Mouse (Mus musculus) heart, embryonic 16.5 days (tissue): ENCODE measurements around the gene Dph2. TPM values are rescaled to one million over a fixed set of nuclear protein-coding genes. Genes with fewer than 3 reads are reported as not detected.
A peak's percentile ranks its signal among the peaks of the same experiment; 100 is the strongest.

Source experiments
- ATAC-seq: fragments of 200-750 bp; cut with Nextera tagmentation; replicated peaks from 2 replicates; pipeline ENCODE4 v1.8.0; 2017; ENCODE audit warnings: moderate number of reproducible peaks; ENCODE audit not compliant: insufficient read depth, low FRiP score; ENCODE audit errors: extremely low read depth
- H3K27ac ChIP-seq: fragments of 300-500 bp; sonication (generic); 2 replicates; pipeline ENCODE4 v1.5.1; 2014; ENCODE audit warnings: mild to moderate bottlenecking, low read length, control low read depth, moderate library complexity
- H3K27me3 ChIP-seq: fragments of 300-500 bp; sonication (generic); 2 replicates; pipeline ENCODE4 v1.6.1; 2014; ENCODE audit warnings: low read length, mixed read lengths; ENCODE audit not compliant: control insufficient read depth, insufficient read depth
- H3K36me3 ChIP-seq: fragments of 300-500 bp; sonication (generic); 2 replicates; pipeline ENCODE4 v1.6.1; 2014; ENCODE audit not compliant: control insufficient read depth, insufficient read depth
- H3K4me1 ChIP-seq: fragments of 300-500 bp; sonication (generic); 2 replicates; pipeline ENCODE4 v1.6.1; 2014; ENCODE audit warnings: low read length, mixed read lengths; ENCODE audit not compliant: control insufficient read depth, insufficient read depth
- H3K4me2 ChIP-seq: fragments of 300-500 bp; sonication (generic); 2 replicates; pipeline ENCODE4 v1.6.1; 2014; ENCODE audit warnings: low read depth, mild to moderate bottlenecking, control low read depth, low read length
- H3K4me3 ChIP-seq: fragments of 300-500 bp; sonication (generic); 2 replicates; pipeline ENCODE4 v1.5.1; 2014; ENCODE audit warnings: mild to moderate bottlenecking, control low read depth, low read length
- H3K9ac ChIP-seq: fragments of 300-500 bp; sonication (generic); 2 replicates; pipeline ENCODE4 v1.6.1; 2014; ENCODE audit warnings: low read length, control low read depth
- H3K9me3 ChIP-seq: fragments of 300-500 bp; sonication (generic); replicated peaks from 2 replicates; pipeline ENCODE4 v1.6.1; 2016; ENCODE audit warnings: low read length; ENCODE audit not compliant: control insufficient read depth
- WGBS: fragments of 180-500 bp; shearing (Covaris S2); extraction: QIAGEN DNeasy Blood & Tissue Kit; methylation state at CpG from one replicate; pipeline ENCODE4 v1.1.7; 2014; 5-methylcytosine and 5-hydroxymethylcytosine counted together
- polyA plus RNA-seq: library from polyadenylated mRNA; unstranded; fragments of >200 nt; fragmentation: Nextera tagmentation; extraction: Ambion mirVana; gene quantifications from 2 replicates; pipeline ENCODE4 v1.2.1, GENCODE M21; 2015

Dph2 gene
- polyA plus RNA-seq, 1 experiment from 2014 or later = 12.5 TPM

DNA sequence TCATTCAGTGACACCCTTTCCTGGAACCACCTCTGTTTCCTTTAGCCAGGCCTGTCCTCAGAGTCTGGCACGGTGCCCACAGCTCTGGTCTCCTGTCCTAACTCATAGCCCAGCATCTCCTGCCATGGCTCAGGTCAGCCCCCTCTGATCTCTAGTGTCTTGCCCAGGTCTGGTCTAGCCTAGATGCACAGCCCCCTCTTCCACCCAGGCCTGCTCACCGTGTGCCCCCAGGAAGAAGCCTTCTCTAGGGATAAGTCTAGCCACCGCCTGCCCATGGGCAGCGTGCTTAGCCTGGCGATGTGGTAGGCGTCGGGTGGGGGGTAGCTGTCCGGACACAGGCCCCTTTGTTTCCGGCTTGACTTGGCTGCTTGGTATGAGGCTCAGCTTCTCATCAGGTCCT, 36.7 kb downstream of the Dph2 start:
- Histone ChIP-seq H3K27ac (no peak overlapping the region), H3K9me3 (no peaks in the 10 kb centered on the region), H3K4me1 (peaks cover 7% of the 10 kb centered on the region; the same call in 1 of the 2 replicates), H3K4me3 (no peak overlapping the region), H3K9ac (no peak overlapping the region), H3K4me2 (no peak overlapping the region), H3K27me3 (no peaks in the 10 kb centered on the region), H3K36me3 (no peaks in the 10 kb centered on the region)
- no peak for ATAC-seq
- WGBS = 74% methylated on average over 9 of the region's 9 CpGs

- peaks cover 9% of the 10 kb centered on the region; the same call in 1 of the 2 replicates for H3K4me1 ChIP-seq
- no peak overlapping the region for H3K9ac ChIP-seq
- no peak for ATAC-seq
- H3K36me3 ChIP-seq = no peaks in the 10 kb centered on the region
- H3K9me3 ChIP-seq = no peaks in the 10 kb centered on the region
- no peak overlapping the region for H3K27ac ChIP-seq
- no peaks in the 10 kb centered on the region for H3K27me3 ChIP-seq
- H3K4me3 ChIP-seq = no peak overlapping the region
- H3K4me2 ChIP-seq = no peak overlapping the region
- 87% methylated on average over 10 of the region's 10 CpGs for WGBS
These were observed 39.5 kb downstream of the Dph2 start for GRCm38 (mm10) chr4:117852152-117852868.

- no peak overlapping the region for H3K4me3 ChIP-seq
- peak; percentile 33; the same call in 1 of the 2 replicates for ATAC-seq
- no peaks in the 10 kb centered on the region for H3K9me3 ChIP-seq
- WGBS = 66% methylated on average over 7 of the region's 7 CpGs
- H3K4me1 ChIP-seq = peaks cover 9% of the 10 kb centered on the region; the same call in 1 of the 2 replicates
- H3K36me3 ChIP-seq = no peaks in the 10 kb centered on the region
- no peak overlapping the region for H3K4me2 ChIP-seq
- H3K9ac ChIP-seq = no peak overlapping the region
- H3K27me3 ChIP-seq = no peaks in the 10 kb centered on the region
- H3K27ac ChIP-seq = no peak overlapping the region
These were observed 41.0 kb downstream of the Dph2 start for GRCm38 (mm10) chr4:117850871-117851270.

GRCm38 (mm10) chr4:117850176-117850575, 41.7 kb downstream of the Dph2 start:
- Histone ChIP-seq H3K9ac (no peak overlapping the region), H3K4me2 (no peak overlapping the region), H3K36me3 (no peaks in the 10 kb centered on the region), H3K9me3 (no peaks in the 10 kb centered on the region), H3K4me1 (peaks cover 7% of the 10 kb centered on the region; the same call in 1 of the 2 replicates), H3K4me3 (no peak overlapping the region), H3K27ac (no peak overlapping the region), H3K27me3 (no peaks in the 10 kb centered on the region)
- WGBS = 74% methylated on average over 7 of the region's 7 CpGs
- ATAC-seq = no peak

DNA sequence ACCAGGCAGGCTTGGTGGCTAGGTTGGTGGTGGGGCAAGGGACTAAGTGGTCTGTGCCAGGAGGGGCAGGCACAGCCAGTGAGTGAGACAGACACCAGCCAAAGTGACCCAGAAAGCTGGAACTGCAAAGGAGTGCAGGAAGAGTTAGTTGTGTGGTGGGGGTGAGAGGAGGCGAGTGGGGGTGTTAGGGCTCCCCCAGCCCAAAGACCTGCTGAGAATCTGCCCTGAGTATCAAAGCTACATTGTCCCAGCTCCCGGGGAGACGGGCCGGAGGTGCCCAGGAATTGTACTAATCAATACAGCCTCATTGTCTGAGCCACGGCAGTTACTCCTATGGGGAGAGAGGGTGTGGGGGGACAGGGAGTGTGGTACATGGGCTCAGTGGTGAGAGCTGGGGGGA, 42.3 kb downstream of the Dph2 start:
- H3K36me3 ChIP-seq = no peaks in the 10 kb centered on the region
- ATAC-seq = no peak
- peaks cover 5% of the 10 kb centered on the region; the same call in 1 of the 2 replicates for H3K4me1 ChIP-seq
- no peak overlapping the region for H3K27ac ChIP-seq
- H3K4me2 ChIP-seq = no peak overlapping the region
- H3K9ac ChIP-seq = no peak overlapping the region
- WGBS = 79% methylated on average over 5 of the region's 5 CpGs
- no peaks in the 10 kb centered on the region for H3K9me3 ChIP-seq
- no peak overlapping the region for H3K4me3 ChIP-seq
- no peaks in the 10 kb centered on the region for H3K27me3 ChIP-seq

GRCm38 (mm10) chr4:117849063-117849462, 42.8 kb downstream of the Dph2 start:
- Histone ChIP-seq H3K9me3 (no peaks in the 10 kb centered on the region), H3K4me3 (no peak overlapping the region), H3K4me1 (0 out of 2 replicates have a peak, but pooled peaks cover 2% of the 10 kb centered on the region), H3K4me2 (no peak overlapping the region), H3K9ac (no peak overlapping the region), H3K36me3 (no peaks in the 10 kb centered on the region), H3K27me3 (no peaks in the 10 kb centered on the region), H3K27ac (no peak overlapping the region)
- 48% methylated on average over 17 of the region's 17 CpGs for WGBS
- ATAC-seq = no peak

- no peak for ATAC-seq
These were observed 44.8 kb downstream of the Dph2 start for GRCm38 (mm10) chr4:117847011-117847410.

DNA sequence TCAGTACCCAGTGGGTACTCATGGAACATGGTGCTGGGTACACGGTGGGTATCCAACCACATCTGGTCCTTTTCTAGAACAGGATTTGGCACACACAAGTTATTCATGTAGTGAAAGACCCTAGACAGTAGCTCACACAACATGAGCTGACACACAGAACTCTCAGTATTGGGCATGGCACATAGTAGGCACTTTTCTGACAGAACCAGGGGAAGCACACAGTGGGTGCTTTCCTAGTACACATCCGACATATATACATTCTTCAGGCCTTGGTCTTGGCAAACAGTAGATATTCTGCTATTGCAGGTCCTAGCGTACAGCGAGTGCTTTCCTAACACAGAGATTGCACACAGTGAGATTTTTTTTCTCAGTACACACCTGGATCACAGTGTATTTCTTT, 45.6 kb downstream of the Dph2 start:
- no peak overlapping the region for H3K27ac ChIP-seq
- H3K4me3 ChIP-seq = no peak overlapping the region
- no peak for ATAC-seq
- H3K9ac ChIP-seq = no peak overlapping the region
- 94% methylated on average over 4 of the region's 4 CpGs for WGBS
- no peaks in the 10 kb centered on the region for H3K36me3 ChIP-seq
- H3K4me1 ChIP-seq = 0 out of 2 replicates have a peak, but pooled peaks cover 2% of the 10 kb centered on the region
- H3K9me3 ChIP-seq = no peaks in the 10 kb centered on the region
- no peaks in the 10 kb centered on the region for H3K27me3 ChIP-seq
- no peak overlapping the region for H3K4me2 ChIP-seq

More at GRCm38 (mm10) chr4:117847011-117847410, 44.8 kb downstream of the Dph2 start:
- Histone ChIP-seq H3K9ac (no peak overlapping the region), H3K4me2 (no peak overlapping the region), H3K4me1 (0 out of 2 replicates have a peak, but pooled peaks cover 2% of the 10 kb centered on the region), H3K9me3 (no peaks in the 10 kb centered on the region), H3K27me3 (no peaks in the 10 kb centered on the region), H3K36me3 (no peaks in the 10 kb centered on the region), H3K4me3 (no peak overlapping the region), H3K27ac (no peak overlapping the region)
- WGBS = 68% methylated on average over 2 of the region's 2 CpGs

GRCm38 (mm10) chr4:117845316-117845715, 46.5 kb downstream of the Dph2 start:
- H3K4me2 ChIP-seq = no peak overlapping the region
- WGBS = 82% methylated on average over 11 of the region's 11 CpGs
- H3K27ac ChIP-seq = no peak overlapping the region
- H3K27me3 ChIP-seq = no peaks in the 10 kb centered on the region
- H3K4me3 ChIP-seq = no peak overlapping the region
- H3K9ac ChIP-seq = no peak overlapping the region
- 0 out of 2 replicates have a peak, but pooled peaks cover 2% of the 10 kb centered on the region for H3K4me1 ChIP-seq
- no peaks in the 10 kb centered on the region for H3K9me3 ChIP-seq
- ATAC-seq = no peak
- no peaks in the 10 kb centered on the region for H3K36me3 ChIP-seq
